In the genomic region with DNA sequence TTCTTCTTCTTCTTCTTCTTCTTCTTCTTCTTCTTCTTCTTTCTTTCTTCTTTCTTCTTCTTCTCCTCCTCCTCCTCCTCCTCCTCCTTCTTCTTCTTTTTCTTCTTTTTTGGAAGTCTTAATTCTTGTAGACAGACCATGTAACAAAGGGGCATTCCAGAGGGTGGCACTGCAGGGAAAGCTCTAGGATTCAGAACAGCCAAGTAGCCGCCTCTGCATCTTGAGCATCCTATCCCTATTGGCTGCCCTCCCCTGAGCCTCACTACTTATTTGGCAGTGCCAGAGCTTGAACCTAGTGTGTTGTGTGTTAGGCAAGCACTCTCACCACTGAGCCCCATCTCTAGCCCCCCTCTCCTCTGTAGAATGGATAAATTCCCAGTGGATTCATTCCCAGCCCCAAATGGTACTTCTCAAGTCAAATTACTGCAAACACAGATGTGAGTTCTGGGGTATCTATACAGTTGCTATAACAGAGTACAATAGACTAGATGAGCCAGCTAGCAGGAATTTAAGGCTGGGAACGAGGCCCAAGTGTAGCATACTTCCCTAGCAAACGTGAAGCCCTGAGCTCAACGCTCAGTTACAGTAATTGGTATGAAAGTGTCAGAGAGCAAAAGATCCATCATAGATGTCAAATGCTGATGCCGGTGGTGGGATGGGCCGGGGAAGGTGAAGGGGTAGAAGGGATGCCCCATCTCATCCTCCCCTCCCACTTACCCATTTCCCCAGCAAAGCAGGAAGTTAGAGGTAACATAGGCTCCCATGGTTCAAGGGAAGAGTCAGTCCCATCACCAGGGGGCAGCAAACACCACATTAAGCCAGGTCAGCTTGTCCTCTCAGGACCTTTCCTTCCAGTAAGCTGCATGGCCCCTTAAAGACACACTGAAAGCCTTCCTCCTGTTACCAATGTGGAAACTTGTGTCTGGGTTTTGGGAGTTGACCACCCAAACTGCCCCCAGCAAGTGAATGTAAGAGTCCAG, we compare ENCODE assay signal across 9 mouse cellular contexts. TPM values are rescaled to one million over a fixed set of nuclear protein-coding genes. Genes with fewer than 3 reads are reported as not detected.
DNase-seq lines count a peak whose midpoint lies in the region; ATAC-seq and TF ChIP-seq lines count a peak whose summit lies in the region.
"Had no signal": no experiment of that assay in that cellular context is flagged by ENCODE, and none has a peak within 500 bp of the region (broad histone marks: within the 10 kb centered on the region; RNA-seq: fewer than 3 reads in every experiment).

No protein-coding gene starts in this region.

- H3K27ac ChIP-seq in hindbrain, embryonic 10.5 days: no peak overlapping the region
- H3K27ac ChIP-seq in hindbrain, embryonic 13.5 days: no peak overlapping the region
- no peak overlapping the region for H3K27ac ChIP-seq in embryonic facial prominence, embryonic 11.5 days (replicated peaks; ENCODE audit: low read depth, low read length)
- H3K27ac ChIP-seq in neural tube, embryonic 11.5 days (ENCODE audit: low read depth, low read length): no peak overlapping the region
- H3K27ac ChIP-seq in testis, adult 2 months (ENCODE audit: control insufficient read depth, insufficient read depth, low read depth, low read length): no peak overlapping the region
- H3K27ac ChIP-seq: embryonic facial prominence, embryonic 13.5 days had no signal

- no peaks in the 10 kb centered on the region for H3K27me3 ChIP-seq in hindbrain, embryonic 10.5 days (ENCODE audit: insufficient read depth, poor library complexity, severe bottlenecking)
- H3K27me3 ChIP-seq in hindbrain, embryonic 13.5 days: no peaks in the 10 kb centered on the region
- no peaks in the 10 kb centered on the region for H3K27me3 ChIP-seq in embryonic facial prominence, embryonic 11.5 days (ENCODE audit: control insufficient read depth, insufficient read depth, low read length)
- H3K27me3 ChIP-seq in neural tube, embryonic 11.5 days (ENCODE audit: control insufficient read depth, insufficient read depth, low read length): no peaks in the 10 kb centered on the region
- H3K27me3 ChIP-seq in testis, adult 2 months (ENCODE audit: control insufficient read depth, insufficient read depth, low read length): no peaks in the 10 kb centered on the region
- H3K27me3 ChIP-seq: embryonic facial prominence, embryonic 13.5 days had no signal

- no peak overlapping the region for H3K9ac ChIP-seq in hindbrain, embryonic 13.5 days
- H3K9ac ChIP-seq in embryonic facial prominence, embryonic 11.5 days (replicated peaks; ENCODE audit: low read length): no peak overlapping the region
- H3K9ac ChIP-seq in neural tube, embryonic 11.5 days (ENCODE audit: low read length): no peak overlapping the region
- H3K9ac ChIP-seq: embryonic facial prominence, embryonic 13.5 days had no signal

- no peak overlapping the region for H3K4me2 ChIP-seq in hindbrain, embryonic 13.5 days
- no peak overlapping the region for H3K4me2 ChIP-seq in embryonic facial prominence, embryonic 11.5 days (ENCODE audit: low read depth, low read length)
- H3K4me2 ChIP-seq in neural tube, embryonic 11.5 days (ENCODE audit: low read depth): no peak overlapping the region
- H3K4me2 ChIP-seq: embryonic facial prominence, embryonic 13.5 days had no signal

- peak; percentile 82 for DNase-seq in hindbrain, embryonic 10.5 days (ENCODE audit: low spot score)
- DNase-seq in adrenal gland, postnatal 14 days: peak; percentile 91
- DNase-seq in embryonic facial prominence, embryonic 11.5 days (ENCODE audit: low spot score): peak; percentile 88
- DNase-seq in left cerebral cortex, postnatal 25 days (ENCODE audit: low spot score in 2 of 2): peak; percentile 71 to 82
- peak; percentile 81 for DNase-seq in neural tube, embryonic 11.5 days (ENCODE audit: low spot score)

- no peaks in the 10 kb centered on the region for H3K9me3 ChIP-seq in hindbrain, embryonic 10.5 days
- no peaks in the 10 kb centered on the region for H3K9me3 ChIP-seq in hindbrain, embryonic 13.5 days
- H3K9me3 ChIP-seq in embryonic facial prominence, embryonic 11.5 days (replicated peaks; ENCODE audit: control insufficient read depth, low read length): no peaks in the 10 kb centered on the region
- H3K9me3 ChIP-seq in neural tube, embryonic 11.5 days (ENCODE audit: control insufficient read depth, low read length): no peaks in the 10 kb centered on the region
- H3K9me3 ChIP-seq: embryonic facial prominence, embryonic 13.5 days had no signal

- peaks cover 22% of the 10 kb centered on the region for H3K4me1 ChIP-seq in hindbrain, embryonic 10.5 days (replicated peaks)
- H3K4me1 ChIP-seq in hindbrain, embryonic 13.5 days (replicated peaks): peaks cover 18% of the 10 kb centered on the region
- H3K4me1 ChIP-seq in embryonic facial prominence, embryonic 11.5 days (ENCODE audit: control insufficient read depth, insufficient read depth, low read length): no peaks in the 10 kb centered on the region
- peaks cover 5% of the 10 kb centered on the region for H3K4me1 ChIP-seq in neural tube, embryonic 11.5 days (ENCODE audit: control insufficient read depth, insufficient read depth, low read length)
- peaks cover 8% of the 10 kb centered on the region for H3K4me1 ChIP-seq in testis, adult 2 months (ENCODE audit: control insufficient read depth, insufficient read depth, low read length)

- no peak for TF ChIP-seq POLR2A in testis, adult 2 months (IDR thresholded peaks at IDR 0.05; ENCODE audit: control insufficient read depth, low read depth, low read length)

- 46% methylated on average over 6 of the region's 6 CpGs for WGBS in hindbrain, embryonic 10.5 days
- WGBS in hindbrain, embryonic 13.5 days: 40% methylated on average over 6 of the region's 6 CpGs
- WGBS in embryonic facial prominence, embryonic 11.5 days: 44% methylated on average over 6 of the region's 6 CpGs
- WGBS in neural tube, embryonic 11.5 days: 43% methylated on average over 6 of the region's 6 CpGs

- intact Hi-C loops in left cerebral cortex, postnatal 25 days (cut with DNase I): loop anchor here (2.0 to 5.0 kb wide), 3 partner anchors 66 to 461 kb away; a partner anchor contains a TSS

- H3K36me3 ChIP-seq in hindbrain, embryonic 10.5 days: no peaks in the 10 kb centered on the region
- H3K36me3 ChIP-seq in hindbrain, embryonic 13.5 days: no peaks in the 10 kb centered on the region
- no peaks in the 10 kb centered on the region for H3K36me3 ChIP-seq in embryonic facial prominence, embryonic 11.5 days (replicated peaks; ENCODE audit: control insufficient read depth, insufficient read depth, low read depth, low read length)
- no peaks in the 10 kb centered on the region for H3K36me3 ChIP-seq in neural tube, embryonic 11.5 days (ENCODE audit: control insufficient read depth, insufficient read depth, low read length)
- no peaks in the 10 kb centered on the region for H3K36me3 ChIP-seq in testis, adult 2 months (ENCODE audit: control insufficient read depth, insufficient read depth, low read length)
- H3K36me3 ChIP-seq: embryonic facial prominence, embryonic 13.5 days had no signal

- TF ChIP-seq CTCF in testis, adult 2 months (IDR thresholded peaks at IDR 0.05; ENCODE audit: control insufficient read depth, insufficient read depth, insufficient replicate concordance, low read depth, low read length): peak; percentile 69; the same call in 1 of the 2 replicates

- H3K4me3 ChIP-seq in hindbrain, embryonic 10.5 days: 0 out of 2 replicates have a peak overlapping the region, but pooled peaks have one; percentile 7
- H3K4me3 ChIP-seq in hindbrain, embryonic 13.5 days: no peak overlapping the region
- H3K4me3 ChIP-seq in embryonic facial prominence, embryonic 11.5 days (ENCODE audit: low read depth, low read length): no peak overlapping the region
- H3K4me3 ChIP-seq in neural tube, embryonic 11.5 days (ENCODE audit: low read depth, low read length): no peak overlapping the region
- H3K4me3 ChIP-seq in testis, adult 2 months (ENCODE audit: control insufficient read depth, low read depth, low read length): no peak overlapping the region
- H3K4me3 ChIP-seq: embryonic facial prominence, embryonic 13.5 days had no signal

- no peak for ATAC-seq in hindbrain, embryonic 13.5 days (ENCODE audit: low FRiP score)
- no peak for ATAC-seq in embryonic facial prominence, embryonic 11.5 days (replicated peaks; ENCODE audit: insufficient number of reproducible peaks, low FRiP score, low TSS enrichment, low read depth)
- peak; percentile 53 to 61 for ATAC-seq in hematopoietic stem cell, adult 5-6 weeks (replicated peaks in 1 of 2; ENCODE audit: insufficient read depth in 1 of 2, low FRiP score in 2 of 2, low TSS enrichment in 1 of 2, low read depth in 1 of 2, poor library complexity in 2 of 2, severe bottlenecking in 2 of 2)
- no peak for ATAC-seq in neural tube, embryonic 11.5 days (ENCODE audit: insufficient read depth, low FRiP score, low TSS enrichment)

RNA-seq across cellular contexts. Expression of a gene that starts 3.2 kb away (rescaled TPM):
- 15.5 and 19.2 TPM in 2 replicates for polyA plus RNA-seq in hindbrain, embryonic 10.5 days (2016; fragmentation: Nextera tagmentation; extraction: Ambion mirVana)
- polyA plus RNA-seq in hindbrain, embryonic 13.5 days (2015; fragmentation: Nextera tagmentation; extraction: Ambion mirVana): 23.4 and 25.2 TPM in 2 replicates
- total RNA-seq in adrenal gland, postnatal 14 days (2021): 46.6 and 47.1 TPM in 2 replicates
- polyA plus RNA-seq in embryonic facial prominence, embryonic 11.5 days (2014; fragmentation: Nextera tagmentation; extraction: Ambion mirVana): 11.0 and 14.6 TPM in 2 replicates
- total RNA-seq in hematopoietic stem cell, adult 5-6 weeks (2017): 3.7 and 5.1 TPM in 2 replicates
- 10 to 100 TPM; 52.6 to 53.8 TPM for total RNA-seq in left cerebral cortex, postnatal 25 days (2021)
- polyA plus RNA-seq in neural tube, embryonic 11.5 days (2014; fragmentation: Nextera tagmentation; extraction: Ambion mirVana): 15.4 and 15.9 TPM in 2 replicates
- 28.4 and 32.3 TPM in 2 replicates for polyA plus RNA-seq in testis, adult 2 months (2012; rRNA removed)

RNA-seq across cellular contexts. Expression of a gene that starts 8.3 kb away (rescaled TPM):
- polyA plus RNA-seq in hindbrain, embryonic 10.5 days (2016; fragmentation: Nextera tagmentation; extraction: Ambion mirVana): not detected in 2 replicates
- polyA plus RNA-seq in hindbrain, embryonic 13.5 days (2015; fragmentation: Nextera tagmentation; extraction: Ambion mirVana): 1.4 and 2.8 TPM in 2 replicates
- total RNA-seq in adrenal gland, postnatal 14 days (2021): 3.0 and 10.4 TPM in 2 replicates
- 1.5 and 2.3 TPM in 2 replicates for polyA plus RNA-seq in embryonic facial prominence, embryonic 11.5 days (2014; fragmentation: Nextera tagmentation; extraction: Ambion mirVana)
- total RNA-seq in hematopoietic stem cell, adult 5-6 weeks (2017): 584 and 1,397 TPM in 2 replicates
- total RNA-seq in left cerebral cortex, postnatal 25 days (2021): not detected
- polyA plus RNA-seq in neural tube, embryonic 11.5 days (2014; fragmentation: Nextera tagmentation; extraction: Ambion mirVana): 0.78 and 0.88 TPM in 2 replicates
- polyA plus RNA-seq in testis, adult 2 months (2012; rRNA removed): not detected in 2 replicates

Comparison
In these comparisons a context has a peak if more than half of its experiments do, and no peak if none do; other contexts are left out.
1. ATAC-seq: peak in hematopoietic stem cell, adult 5-6 weeks (2 of 2); none in hindbrain, embryonic 13.5 days (single experiment), embryonic facial prominence, embryonic 11.5 days (single experiment) and neural tube, embryonic 11.5 days (single experiment).
2. Peak in every context shown above with its lines, with median percentiles within 50 percentile points of each other: DNase-seq.